Mouse (Mus musculus) MEL (cell line): ENCODE measurements around the gene Evx1. TPM values are rescaled to one million over a fixed set of nuclear protein-coding genes. Genes with fewer than 3 reads are reported as not detected.

Experiments used
- DNase-seq: peaks from one replicate; pipeline ENCODE4 v3.0.0; 2011; ENCODE audit warnings: low read depth, low spot score
- H3K27ac ChIP-seq: 2 replicates; pipeline ENCODE4 v1.5.1; 2012; ENCODE audit warnings: low read depth, mild to moderate bottlenecking, control low read depth, low read length, moderate library complexity; ENCODE audit not compliant: control insufficient read depth
- H3K27me3 ChIP-seq, 2 experiments: fragments of 150-350 bp in 1 of 2; sonication (generic) in 1 of 2; 2 replicates each; pipeline ENCODE4 v1.6.1; 2012; ENCODE audit warnings: low read length in 2 of 2, mild to moderate bottlenecking in 2 of 2, improper control_type of control experiment in 1 of 2, moderate library complexity in 1 of 2; ENCODE audit not compliant: insufficient read depth in 2 of 2, control insufficient read depth in 1 of 2
- H3K36me3 ChIP-seq, 2 experiments: 2 replicates each; pipeline ENCODE4 v1.6.1; 2012 to 2014; ENCODE audit warnings: low read length in 2 of 2, improper control_type of control experiment in 1 of 2, inconsistent platforms in 1 of 2, mild to moderate bottlenecking in 1 of 2; ENCODE audit not compliant: insufficient read depth in 2 of 2, control insufficient read depth in 1 of 2
- H3K4me1 ChIP-seq, 2 experiments: fragments of 150-350 bp in 1 of 2; sonication (generic) in 1 of 2; 2 replicates each; pipeline ENCODE4 v1.6.1; 2012; ENCODE audit warnings: low read length in 2 of 2, improper control_type of control experiment in 1 of 2, mild to moderate bottlenecking in 1 of 2; ENCODE audit not compliant: insufficient read depth in 2 of 2, control insufficient read depth in 1 of 2
- H3K4me3 ChIP-seq, 2 experiments: fragments of 150-350 bp in 1 of 2; sonication (generic) in 1 of 2; 2 replicates each; pipeline ENCODE4 v1.5.1; 2012; ENCODE audit warnings: low read depth in 2 of 2, low read length in 2 of 2, mild to moderate bottlenecking in 2 of 2, moderate library complexity in 2 of 2, control low read depth in 1 of 2, improper control_type of control experiment in 1 of 2; ENCODE audit not compliant: control insufficient read depth in 1 of 2, insufficient read depth in 1 of 2
- H3K79me2 ChIP-seq: 2 replicates; pipeline ENCODE4 v1.6.1; 2012; ENCODE audit warnings: mild to moderate bottlenecking, low read length, moderate library complexity; ENCODE audit not compliant: control insufficient read depth, poor library complexity, insufficient read depth
- H3K9ac ChIP-seq: 2 replicates; pipeline ENCODE4 v1.6.1; 2012; ENCODE audit warnings: low read depth, mild to moderate bottlenecking, control low read depth, low read length, moderate library complexity; ENCODE audit not compliant: control insufficient read depth, poor library complexity, severe bottlenecking
- H3K9me3 ChIP-seq: fragments of 150-350 bp; sonication (generic); replicated peaks from 2 replicates; pipeline ENCODE4 v1.6.1; 2012; ENCODE audit warnings: mild to moderate bottlenecking, low read length, improper control_type of control experiment, moderate library complexity; ENCODE audit not compliant: insufficient read depth
- BHLHE40 ChIP-seq: IDR thresholded peaks from 2 replicates; pipeline ENCODE4 v1.6.1; 2012; ENCODE audit warnings: low read depth, mild to moderate bottlenecking, inconsistent platforms, low read length, improper control_type of control experiment, borderline replicate concordance
- CHD2 ChIP-seq: IDR thresholded peaks from 2 replicates; pipeline ENCODE4 v1.6.1; 2011; ENCODE audit warnings: low read length, improper control_type of control experiment
- CTCF ChIP-seq, 3 experiments: IDR thresholded peaks in 2 of 3; conservative IDR thresholded peaks in 1 of 3; 2 replicates each; pipeline ENCODE4 v1.5.1; 2011 to 2012; ENCODE audit warnings: low read length in 3 of 3, low read depth in 2 of 3, mild to moderate bottlenecking in 2 of 3, improper control_type of control experiment in 1 of 3, inconsistent platforms in 1 of 3, mixed read lengths in 1 of 3, moderate library complexity in 1 of 3; ENCODE audit not compliant: control insufficient read depth in 1 of 3, insufficient read depth in 1 of 3, poor library complexity in 1 of 3, severe bottlenecking in 1 of 3
- E2F4 ChIP-seq: IDR thresholded peaks from 2 replicates; pipeline ENCODE4 v1.6.1; 2011; ENCODE audit warnings: low read depth, low read length, improper control_type of control experiment, borderline replicate concordance
- ELF1 ChIP-seq: IDR thresholded peaks from 2 replicates; pipeline ENCODE4 v1.6.1; 2014; ENCODE audit warnings: low read depth, mild to moderate bottlenecking, inconsistent platforms, low read length, improper control_type of control experiment, moderate library complexity
- EP300 ChIP-seq, 2 experiments: IDR thresholded peaks; 2 replicates each; pipeline ENCODE4 v1.6.1; 2011; ENCODE audit warnings: improper control_type of control experiment in 2 of 2, low read length in 2 of 2, low read depth in 1 of 2, mild to moderate bottlenecking in 1 of 2
- ETS1 ChIP-seq: IDR thresholded peaks from 2 replicates; pipeline ENCODE4 v1.6.1; 2012; ENCODE audit warnings: low read depth, mild to moderate bottlenecking, inconsistent platforms, low read length, improper control_type of control experiment, moderate library complexity
- GABPA ChIP-seq: IDR thresholded peaks from 2 replicates; pipeline ENCODE4 v1.6.1; 2012; ENCODE audit warnings: low read depth, mild to moderate bottlenecking, inconsistent platforms, low read length, improper control_type of control experiment, moderate library complexity
- GATA1 ChIP-seq: IDR thresholded peaks from 2 replicates; pipeline ENCODE4 v1.6.1; 2011; ENCODE audit warnings: low read depth, low read length, improper control_type of control experiment
- JUND ChIP-seq: IDR thresholded peaks from 2 replicates; pipeline ENCODE4 v1.6.1; 2011; ENCODE audit warnings: low read depth, mild to moderate bottlenecking, improper control_type of control experiment, low read length
- KAT2A ChIP-seq: conservative IDR thresholded peaks from 2 replicates; pipeline ENCODE4 v1.6.1; 2012; ENCODE audit warnings: low read depth, low read length, improper control_type of control experiment, inconsistent platforms
- MAFK ChIP-seq: IDR thresholded peaks from 2 replicates; pipeline ENCODE4 v1.6.1; 2011; ENCODE audit warnings: low read depth, mild to moderate bottlenecking, low read length, improper control_type of control experiment, borderline replicate concordance
- MEF2A ChIP-seq: IDR thresholded peaks from 2 replicates; pipeline ENCODE4 v1.6.1; 2014; ENCODE audit warnings: low read depth, mild to moderate bottlenecking, inconsistent platforms, low read length, improper control_type of control experiment; ENCODE audit not compliant: poor library complexity, insufficient replicate concordance, severe bottlenecking; ENCODE audit errors: extremely low read depth
- MYB ChIP-seq: IDR thresholded peaks from 2 replicates; pipeline ENCODE4 v1.6.1; 2011; ENCODE audit warnings: mild to moderate bottlenecking, low read depth, low read length, improper control_type of control experiment
- MYC ChIP-seq: IDR thresholded peaks from 2 replicates; pipeline ENCODE4 v1.6.1; 2011; ENCODE audit warnings: low read depth, mild to moderate bottlenecking, low read length, improper control_type of control experiment, moderate library complexity
- NELFE ChIP-seq: IDR thresholded peaks from 2 replicates; pipeline ENCODE4 v1.6.1; 2011; ENCODE audit warnings: low read depth, low read length, improper control_type of control experiment
- POLR2A ChIP-seq, 2 experiments: IDR thresholded peaks; 2 replicates each; pipeline ENCODE4 v1.6.1; 2011 to 2012; ENCODE audit warnings: low read length in 2 of 2, mild to moderate bottlenecking in 2 of 2, control low read depth in 1 of 2, improper control_type of control experiment in 1 of 2, low read depth in 1 of 2, moderate library complexity in 1 of 2; ENCODE audit not compliant: control insufficient read depth in 1 of 2, insufficient read depth in 1 of 2, poor library complexity in 1 of 2
- POLR2AphosphoS2 ChIP-seq: IDR thresholded peaks from 2 replicates; pipeline ENCODE4 v1.6.1; 2011; ENCODE audit warnings: low read length, improper control_type of control experiment
- RAD21 ChIP-seq: IDR thresholded peaks from 2 replicates; pipeline ENCODE4 v1.6.1; 2011; ENCODE audit warnings: mild to moderate bottlenecking, low read depth, low read length, improper control_type of control experiment
- RCOR1 ChIP-seq: IDR thresholded peaks from 2 replicates; pipeline ENCODE4 v1.6.1; 2012; ENCODE audit warnings: low read depth, mild to moderate bottlenecking, inconsistent platforms, low read length, improper control_type of control experiment
- TAL1 ChIP-seq: IDR thresholded peaks from 2 replicates; pipeline ENCODE4 v1.6.1; 2012; ENCODE audit warnings: mild to moderate bottlenecking, inconsistent platforms, low read length, moderate library complexity, mixed read lengths
- TBP ChIP-seq: IDR thresholded peaks from 2 replicates; pipeline ENCODE4 v1.8.0; 2011; ENCODE audit warnings: low read depth, low read length, improper control_type of control experiment
- TCF12 ChIP-seq: IDR thresholded peaks from 2 replicates; pipeline ENCODE4 v1.6.1; 2014; ENCODE audit warnings: low read depth, mild to moderate bottlenecking, inconsistent platforms, low read length, improper control_type of control experiment, moderate library complexity
- UBTF ChIP-seq: IDR thresholded peaks from 2 replicates; pipeline ENCODE4 v1.6.1; 2012; ENCODE audit warnings: low read depth, mild to moderate bottlenecking, inconsistent platforms, low read length, improper control_type of control experiment, moderate library complexity, borderline replicate concordance; ENCODE audit not compliant: insufficient read depth
- USF1 ChIP-seq: IDR thresholded peaks from 2 replicates; pipeline ENCODE4 v1.6.1; 2014; ENCODE audit warnings: low read depth, mild to moderate bottlenecking, inconsistent platforms, low read length, improper control_type of control experiment, moderate library complexity
- ZKSCAN1 ChIP-seq: IDR thresholded peaks from 2 replicates; pipeline ENCODE4 v1.6.1; 2012; ENCODE audit warnings: low read depth, mild to moderate bottlenecking, inconsistent platforms, low read length, improper control_type of control experiment, moderate library complexity
- ZMIZ1 ChIP-seq: IDR thresholded peaks from 2 replicates; pipeline ENCODE4 v1.6.1; 2012; ENCODE audit warnings: low read depth, mild to moderate bottlenecking, inconsistent platforms, low read length, improper control_type of control experiment, moderate library complexity
- ZNF384 ChIP-seq: IDR thresholded peaks from 2 replicates; pipeline ENCODE4 v1.6.1; 2012; ENCODE audit warnings: low read depth, mild to moderate bottlenecking, inconsistent platforms, low read length, improper control_type of control experiment
- polyA plus RNA-seq, 2 experiments: library from polyadenylated mRNA; stranded (reverse) in 1 of 2; unstranded in 1 of 2; fragments of >175 nt in 1 of 2; fragments of >200 nt in 1 of 2; gene quantifications; 2 replicates each; pipeline versions ENCODE4 v1.2.1 to v1.2.4; 2012; ENCODE audit warnings: low replicate concordance in 2 of 2, low read depth in 1 of 2; ENCODE audit not compliant: insufficient read length in 2 of 2, insufficient read depth in 1 of 2, missing spikeins in 1 of 2
- total RNA-seq: library from RNA; depleted of rRNA; stranded (reverse); fragments of 300-350 nt; gene quantifications from 2 replicates; pipeline ENCODE4 v1.2.3, GENCODE M21; 2012

The Evx1 gene
- total and polyA plus RNA-seq, 3 experiments, result not detected

DNA sequence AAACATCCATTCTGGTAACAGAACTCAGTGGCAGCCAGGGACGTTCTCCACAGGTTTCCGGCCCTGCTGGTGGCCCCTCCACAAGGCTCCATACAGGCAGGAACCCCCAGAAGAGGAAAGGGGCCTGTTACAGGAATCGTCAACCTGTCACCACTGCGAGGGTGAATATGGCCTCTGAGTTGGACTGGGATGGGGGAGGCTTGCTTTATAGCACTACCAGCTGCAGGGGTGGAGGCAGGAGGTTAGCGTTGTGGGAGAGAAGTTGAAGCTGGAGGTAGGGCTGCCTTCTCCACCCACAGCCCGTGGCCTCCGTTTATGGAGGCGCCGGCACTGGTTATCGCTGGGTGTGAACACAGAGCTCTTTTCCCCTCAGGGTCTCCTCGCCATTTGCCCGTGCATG is 32.2 kb upstream of the Evx1 start:
- Histone ChIP-seq H3K4me3 (no peak overlapping the region), H3K36me3 (no peaks in the 10 kb centered on the region), H3K27ac (no peak overlapping the region), H3K79me2 (no peaks in the 10 kb centered on the region), H3K9ac (no peak overlapping the region), H3K27me3 (no peaks in the 10 kb centered on the region), H3K9me3 (no peaks in the 10 kb centered on the region), H3K4me1 (no peaks in the 10 kb centered on the region)
- DNase-seq, result no peak
- TF ChIP-seq MYB (no peak), TBP (no peak), CHD2 (no peak), ZKSCAN1 (no peak), E2F4 (no peak), TCF12 (no peak), RCOR1 (no peak), POLR2AphosphoS2 (no peak), BHLHE40 (no peak), TAL1 (no peak), RAD21 (no peak), UBTF (no peak), POLR2A (IDR thresholded peaks at IDR 0.05; ENCODE audit: control insufficient read depth in 1 of 2, insufficient read depth in 1 of 2, low read depth in 1 of 2, low read length in 2 of 2, poor library complexity in 1 of 2) (no peak), ELF1 (no peak), CTCF (IDR thresholded peaks at IDR 0.05 in 2 of 3, conservative IDR thresholded peaks at IDR 0.05 in 1 of 3; ENCODE audit: control insufficient read depth in 1 of 3, insufficient read depth in 1 of 3, low read depth in 2 of 3, low read length in 3 of 3, poor library complexity in 1 of 3, severe bottlenecking in 1 of 3) (no peak), ZMIZ1 (no peak)

DNA sequence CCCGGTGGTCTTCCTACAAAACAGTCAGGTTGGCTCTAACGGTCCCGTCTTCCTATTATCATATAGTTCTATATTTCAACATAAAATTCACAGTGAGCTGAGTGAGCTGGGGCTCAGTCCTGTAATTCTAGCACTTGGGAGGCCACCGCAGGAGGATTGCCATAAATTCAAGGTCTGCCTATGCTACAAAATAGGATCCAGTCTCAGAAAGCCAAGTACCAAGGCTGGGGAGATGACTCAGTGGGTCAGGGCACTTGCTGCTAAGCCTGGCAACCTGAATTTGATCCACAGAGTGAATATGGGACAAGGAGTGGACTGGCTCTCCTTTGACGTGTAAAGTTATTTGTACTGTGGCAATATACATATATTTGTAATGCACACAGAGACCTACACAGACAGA is 29.4 kb upstream of the Evx1 start:
- no peak overlapping the region for H3K4me3 ChIP-seq
- H3K27ac ChIP-seq, result no peak overlapping the region
- no peak for TF ChIP-seq NELFE
- no peak for TF ChIP-seq TBP
- TF ChIP-seq JUND, result no peak
- TF ChIP-seq, all 39 proteins: peak for 0
- no peak for DNase-seq
- H3K79me2 ChIP-seq, result no peaks in the 10 kb centered on the region
- no peaks in the 10 kb centered on the region for H3K27me3 ChIP-seq
- no peak overlapping the region for H3K9ac ChIP-seq
- H3K9me3 ChIP-seq, result no peaks in the 10 kb centered on the region
- H3K36me3 ChIP-seq, result no peaks in the 10 kb centered on the region
- no peaks in the 10 kb centered on the region for H3K4me1 ChIP-seq

- DNase-seq, result no peak
- H3K9ac ChIP-seq, result no peak overlapping the region
- no peaks in the 10 kb centered on the region for H3K9me3 ChIP-seq
- no peaks in the 10 kb centered on the region for H3K79me2 ChIP-seq
- H3K27me3 ChIP-seq, result no peaks in the 10 kb centered on the region
- no peaks in the 10 kb centered on the region for H3K36me3 ChIP-seq
- no peaks in the 10 kb centered on the region for H3K4me1 ChIP-seq
- no peak overlapping the region for H3K27ac ChIP-seq
- no peak for TF ChIP-seq MAFK
- no peak for TF ChIP-seq ETS1
- TF ChIP-seq USF1, result no peak
- TF ChIP-seq GABPA, result no peak
- no peak for TF ChIP-seq GATA1
- TF ChIP-seq ZNF384, result no peak
- no peak for TF ChIP-seq ELF1
- TF ChIP-seq MYC, result no peak
- TF ChIP-seq EP300 (IDR thresholded peaks at IDR 0.05; ENCODE audit: low read depth in 1 of 2, low read length in 2 of 2), result no peak
- TF ChIP-seq UBTF, result no peak
- TF ChIP-seq MEF2A, result no peak
- no peak for TF ChIP-seq ZMIZ1
- TF ChIP-seq KAT2A, result no peak
- no peak for TF ChIP-seq TBP
- H3K4me3 ChIP-seq, result no peak overlapping the region
Observed at GRCm38 (mm10) chr6:52290186-52290585, 23.1 kb upstream of the Evx1 start.
